Mouse (Mus musculus): ENCODE measurements around the gene Il22ra1. TPM values are rescaled to one million over a fixed set of nuclear protein-coding genes. Genes with fewer than 3 reads are reported as not detected.
A peak's percentile ranks its signal among the peaks of the same experiment; 100 is the strongest.

Il22ra1 gene
- polyA plus RNA-seq, 1 experiment from 2014 or later, result 0.04 TPM

GRCm38 (mm10) chr4:135722540-135723290 lies 5.3 kb upstream of the Il22ra1 start:
- H3K4me3 ChIP-seq (replicated peaks; ENCODE audit: low read depth, low read length), result no peak overlapping the region
- H3K9ac ChIP-seq (ENCODE audit: low read depth, low read length), result no peak overlapping the region
- WGBS, result 71% methylated on average over 17 of the region's 17 CpGs
- no peaks in the 10 kb centered on the region for H3K4me1 ChIP-seq (replicated peaks; ENCODE audit: insufficient read depth, low read length)
- no peaks in the 10 kb centered on the region for H3K9me3 ChIP-seq (replicated peaks; ENCODE audit: low read length)
- no peaks in the 10 kb centered on the region for H3K27me3 ChIP-seq (ENCODE audit: insufficient read depth, low read length)
- no peaks in the 10 kb centered on the region for H3K36me3 ChIP-seq (ENCODE audit: insufficient read depth, low read length)
- H3K27ac ChIP-seq, result peak overlapping the region; percentile 42; the same call in 1 of the 2 replicates
- no peak for DNase-seq (ENCODE audit: low spot score)
- no peak for ATAC-seq (replicated peaks; ENCODE audit: low FRiP score, low read depth)
- no peak overlapping the region for H3K4me2 ChIP-seq (ENCODE audit: low read length)
- peak; percentile 48 for TF ChIP-seq CTCF (IDR thresholded peaks at IDR 0.05; ENCODE audit: low read depth)

DNA sequence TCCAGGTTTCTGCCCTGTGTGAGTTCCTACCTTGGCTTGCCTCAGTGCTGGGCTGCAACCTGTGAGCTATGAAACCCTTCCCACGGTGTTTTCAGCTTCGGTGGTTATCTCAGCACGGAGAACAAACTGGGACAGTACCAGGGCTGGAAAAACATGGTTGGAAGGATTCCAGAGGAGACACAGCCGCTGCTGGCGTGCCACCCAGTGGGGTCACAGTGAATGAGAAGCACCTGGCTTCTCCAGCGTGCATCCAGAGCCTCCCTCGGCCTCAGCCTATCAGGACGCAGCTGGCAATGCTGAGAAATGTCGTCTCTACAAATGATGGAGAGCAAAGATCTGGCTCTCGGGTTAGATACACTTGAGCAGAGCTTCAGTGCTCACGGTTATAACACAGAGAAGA lies 1.6 kb upstream of the Il22ra1 start:
- 59% methylated on average over 11 of the region's 11 CpGs for WGBS

GRCm38 (mm10) chr4:135730204-135730603 lies 2.2 kb downstream of the Il22ra1 start:
- Histone ChIP-seq H3K4me1 (replicated peaks; ENCODE audit: insufficient read depth, low read length) (no peaks in the 10 kb centered on the region), H3K9ac (ENCODE audit: low read depth, low read length) (no peak overlapping the region), H3K27me3 (ENCODE audit: insufficient read depth, low read length) (no peaks in the 10 kb centered on the region), H3K9me3 (replicated peaks; ENCODE audit: low read length) (no peaks in the 10 kb centered on the region), H3K36me3 (ENCODE audit: insufficient read depth, low read length) (no peaks in the 10 kb centered on the region), H3K4me3 (replicated peaks; ENCODE audit: low read depth, low read length) (no peak overlapping the region), H3K27ac (no peak overlapping the region), H3K4me2 (ENCODE audit: low read length) (no peak overlapping the region)
- 60% methylated on average over 8 of the region's 9 CpGs for WGBS
- ATAC-seq (replicated peaks; ENCODE audit: low FRiP score, low read depth) (no peak), DNase-seq (ENCODE audit: low spot score) (no peak)
- TF ChIP-seq CTCF (IDR thresholded peaks at IDR 0.05; ENCODE audit: low read depth), result no peak

More for the DNA sequence above, 1.6 kb upstream of the Il22ra1 start:
- Histone ChIP-seq H3K27ac (no peak overlapping the region), H3K36me3 (ENCODE audit: insufficient read depth, low read length) (no peaks in the 10 kb centered on the region), H3K4me1 (replicated peaks; ENCODE audit: insufficient read depth, low read length) (no peaks in the 10 kb centered on the region), H3K4me2 (ENCODE audit: low read length) (no peak overlapping the region), H3K4me3 (replicated peaks; ENCODE audit: low read depth, low read length) (no peak overlapping the region), H3K9ac (ENCODE audit: low read depth, low read length) (no peak overlapping the region), H3K9me3 (replicated peaks; ENCODE audit: low read length) (no peaks in the 10 kb centered on the region), H3K27me3 (ENCODE audit: insufficient read depth, low read length) (no peaks in the 10 kb centered on the region)
- ATAC-seq (replicated peaks; ENCODE audit: low FRiP score, low read depth) (no peak), DNase-seq (ENCODE audit: low spot score) (no peak)
- no peak for TF ChIP-seq CTCF (IDR thresholded peaks at IDR 0.05; ENCODE audit: low read depth)

GRCm38 (mm10) chr4:135730951-135731350 lies 3.0 kb downstream of the Il22ra1 start:
- ATAC-seq (replicated peaks; ENCODE audit: low FRiP score, low read depth) (no peak), DNase-seq (ENCODE audit: low spot score) (no peak)
- no peak for TF ChIP-seq CTCF (IDR thresholded peaks at IDR 0.05; ENCODE audit: low read depth)
- Histone ChIP-seq H3K4me1 (replicated peaks; ENCODE audit: insufficient read depth, low read length) (no peaks in the 10 kb centered on the region), H3K9me3 (replicated peaks; ENCODE audit: low read length) (no peaks in the 10 kb centered on the region), H3K27me3 (ENCODE audit: insufficient read depth, low read length) (no peaks in the 10 kb centered on the region), H3K9ac (ENCODE audit: low read depth, low read length) (no peak overlapping the region), H3K4me3 (replicated peaks; ENCODE audit: low read depth, low read length) (no peak overlapping the region), H3K27ac (no peak overlapping the region), H3K4me2 (ENCODE audit: low read length) (no peak overlapping the region), H3K36me3 (ENCODE audit: insufficient read depth, low read length) (no peaks in the 10 kb centered on the region)
- 69% methylated on average over 8 of the region's 8 CpGs for WGBS

DNA sequence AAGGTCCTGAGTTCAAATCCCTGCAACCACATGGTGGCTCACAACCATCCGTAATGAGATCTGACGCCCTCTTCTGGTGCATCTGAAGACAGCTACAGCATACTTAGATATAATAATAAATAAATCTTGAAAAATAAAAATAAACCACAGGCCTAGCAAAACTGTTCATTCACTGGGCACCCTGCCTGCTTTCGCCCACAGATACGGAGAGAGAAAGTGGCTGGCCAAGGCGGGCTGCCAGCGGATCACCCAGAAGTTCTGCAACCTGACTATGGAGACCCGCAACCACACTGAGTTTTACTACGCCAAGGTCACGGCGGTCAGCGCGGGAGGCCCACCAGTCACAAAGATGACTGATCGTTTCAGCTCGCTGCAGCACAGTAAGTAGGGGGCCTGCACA lies 5.9 kb downstream of the Il22ra1 start:
- no peaks in the 10 kb centered on the region for H3K9me3 ChIP-seq (replicated peaks; ENCODE audit: low read length)
- 94% methylated on average over 14 of the region's 14 CpGs for WGBS
- DNase-seq (ENCODE audit: low spot score), result no peak
- H3K9ac ChIP-seq (ENCODE audit: low read depth, low read length), result no peak overlapping the region
- no peak overlapping the region for H3K4me2 ChIP-seq (ENCODE audit: low read length)
- no peaks in the 10 kb centered on the region for H3K36me3 ChIP-seq (ENCODE audit: insufficient read depth, low read length)
- TF ChIP-seq CTCF (IDR thresholded peaks at IDR 0.05; ENCODE audit: low read depth), result no peak
- no peaks in the 10 kb centered on the region for H3K4me1 ChIP-seq (replicated peaks; ENCODE audit: insufficient read depth, low read length)
- no peaks in the 10 kb centered on the region for H3K27me3 ChIP-seq (ENCODE audit: insufficient read depth, low read length)
- ATAC-seq (replicated peaks; ENCODE audit: low FRiP score, low read depth), result no peak
- H3K4me3 ChIP-seq (replicated peaks; ENCODE audit: low read depth, low read length), result no peak overlapping the region
- H3K27ac ChIP-seq, result no peak overlapping the region

DNA sequence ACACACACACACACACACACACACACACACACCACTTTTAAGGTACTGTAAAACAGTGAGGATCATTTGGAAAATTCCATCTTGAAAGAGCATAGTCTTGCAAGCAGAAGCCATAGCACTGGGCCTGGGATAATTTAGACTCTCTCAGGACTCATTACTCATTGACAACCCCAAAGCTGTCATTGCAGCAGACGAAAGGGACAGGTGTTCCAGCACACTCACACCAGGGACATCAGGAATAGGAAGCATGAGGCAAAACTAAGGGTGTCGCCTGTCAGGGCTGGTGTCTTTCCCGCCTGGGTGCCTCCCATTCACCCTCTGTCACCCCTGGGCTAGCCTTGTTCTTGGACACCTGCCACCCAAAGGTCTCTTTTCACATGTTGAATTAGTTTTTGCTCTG lies 8.9 kb downstream of the Il22ra1 start:
- DNase-seq (ENCODE audit: low spot score) (no peak), ATAC-seq (replicated peaks; ENCODE audit: low FRiP score, low read depth) (no peak)
- H3K27me3 ChIP-seq (ENCODE audit: insufficient read depth, low read length), result no peaks in the 10 kb centered on the region
- H3K4me1 ChIP-seq (replicated peaks; ENCODE audit: insufficient read depth, low read length), result no peaks in the 10 kb centered on the region
- H3K4me3 ChIP-seq (replicated peaks; ENCODE audit: low read depth, low read length), result no peak overlapping the region
- H3K4me2 ChIP-seq (ENCODE audit: low read length), result no peak overlapping the region
- no peak for TF ChIP-seq CTCF (IDR thresholded peaks at IDR 0.05; ENCODE audit: low read depth)
- no peak overlapping the region for H3K9ac ChIP-seq (ENCODE audit: low read depth, low read length)
- H3K27ac ChIP-seq, result no peak overlapping the region
- no peaks in the 10 kb centered on the region for H3K9me3 ChIP-seq (replicated peaks; ENCODE audit: low read length)
- WGBS, result 66% methylated on average over 3 of the region's 3 CpGs
- H3K36me3 ChIP-seq (ENCODE audit: insufficient read depth, low read length), result no peaks in the 10 kb centered on the region

GRCm38 (mm10) chr4:135738237-135738636 lies 10.3 kb downstream of the Il22ra1 start:
- Histone ChIP-seq H3K4me3 (replicated peaks; ENCODE audit: low read depth, low read length) (no peak overlapping the region), H3K27ac (no peak overlapping the region), H3K9me3 (replicated peaks; ENCODE audit: low read length) (no peaks in the 10 kb centered on the region), H3K4me2 (ENCODE audit: low read length) (no peak overlapping the region), H3K9ac (ENCODE audit: low read depth, low read length) (no peak overlapping the region), H3K27me3 (ENCODE audit: insufficient read depth, low read length) (no peaks in the 10 kb centered on the region), H3K36me3 (ENCODE audit: insufficient read depth, low read length) (no peaks in the 10 kb centered on the region), H3K4me1 (replicated peaks; ENCODE audit: insufficient read depth, low read length) (no peaks in the 10 kb centered on the region)
- DNase-seq (ENCODE audit: low spot score) (no peak), ATAC-seq (replicated peaks; ENCODE audit: low FRiP score, low read depth) (no peak)
- TF ChIP-seq CTCF (IDR thresholded peaks at IDR 0.05; ENCODE audit: low read depth), result no peak
- WGBS, result 41% methylated on average over 5 of the region's 5 CpGs
